Mouse (Mus musculus): ENCODE measurements around the gene N4bp3. TPM values are rescaled to one million over a fixed set of nuclear protein-coding genes. Genes with fewer than 3 reads are reported as not detected.
"Not testable (repeated sequence)": the region's sequence is repeated elsewhere in the genome, so short reads cannot be mapped to it uniquely, and the experiment has no call there.

Gene N4bp3
- polyA plus RNA-seq, 1 experiment: 19.9 TPM

- H3K27ac ChIP-seq (ENCODE audit: insufficient read depth, low read length): peak overlapping the region; percentile 75
- H3K4me3 ChIP-seq (ENCODE audit: low read depth, low read length): peak overlapping the region; percentile 50
- H3K36me3 ChIP-seq (ENCODE audit: control insufficient read depth, insufficient read depth, low read length, poor library complexity, severe bottlenecking): no peaks in the 10 kb centered on the region
- H3K27me3 ChIP-seq (ENCODE audit: control insufficient read depth, insufficient read depth, low read length, poor library complexity, severe bottlenecking): no peaks in the 10 kb centered on the region
- no peaks in the 10 kb centered on the region for H3K9me3 ChIP-seq (replicated peaks; ENCODE audit: control insufficient read depth, insufficient read depth, low read length, poor library complexity, severe bottlenecking)
- TF ChIP-seq EP300 (IDR thresholded peaks at IDR 0.05; ENCODE audit: insufficient read depth, low read depth, low read length) (0 out of 2 replicates have a peak, but pooled peaks have one; percentile 34), POLR2A (IDR thresholded peaks at IDR 0.05; ENCODE audit: insufficient read depth, low read length) (peak; percentile 84), CTCF (IDR thresholded peaks at IDR 0.05; ENCODE audit: low read depth, low read length) (no peak)
- H3K9ac ChIP-seq (ENCODE audit: low read depth, poor library complexity, severe bottlenecking): peak overlapping the region; percentile 48
- no peaks in the 10 kb centered on the region for H3K4me1 ChIP-seq (ENCODE audit: control insufficient read depth, insufficient read depth, low read length)
These were observed 35.0 kb downstream of the N4bp3 start for GRCm38 (mm10) chr11:51615601-51616000.

- H3K4me3 ChIP-seq (ENCODE audit: low read depth, low read length): peak overlapping the region; percentile 33; the same call in 1 of the 2 replicates
- no peak for TF ChIP-seq EP300 (IDR thresholded peaks at IDR 0.05; ENCODE audit: insufficient read depth, low read depth, low read length)
- no peak for TF ChIP-seq POLR2A (IDR thresholded peaks at IDR 0.05; ENCODE audit: insufficient read depth, low read length)
- no peak for TF ChIP-seq CTCF (IDR thresholded peaks at IDR 0.05; ENCODE audit: low read depth, low read length)
- no peaks in the 10 kb centered on the region for H3K9me3 ChIP-seq (replicated peaks; ENCODE audit: control insufficient read depth, insufficient read depth, low read length, poor library complexity, severe bottlenecking)
- H3K4me1 ChIP-seq (ENCODE audit: control insufficient read depth, insufficient read depth, low read length): no peaks in the 10 kb centered on the region
- H3K27ac ChIP-seq (ENCODE audit: insufficient read depth, low read length): peak overlapping the region; percentile 75
- H3K9ac ChIP-seq (ENCODE audit: low read depth, poor library complexity, severe bottlenecking): peak overlapping the region; percentile 48
- no peaks in the 10 kb centered on the region for H3K36me3 ChIP-seq (ENCODE audit: control insufficient read depth, insufficient read depth, low read length, poor library complexity, severe bottlenecking)
- H3K27me3 ChIP-seq (ENCODE audit: control insufficient read depth, insufficient read depth, low read length, poor library complexity, severe bottlenecking): no peaks in the 10 kb centered on the region
These were observed 35.5 kb downstream of the N4bp3 start for GRCm38 (mm10) chr11:51615129-51615528.

GRCm38 (mm10) chr11:51614256-51614655, 36.4 kb downstream of the N4bp3 start:
- H3K9me3 ChIP-seq (replicated peaks; ENCODE audit: control insufficient read depth, insufficient read depth, low read length, poor library complexity, severe bottlenecking): no peaks in the 10 kb centered on the region
- no peak overlapping the region for H3K4me3 ChIP-seq (ENCODE audit: low read depth, low read length)
- H3K4me1 ChIP-seq (ENCODE audit: control insufficient read depth, insufficient read depth, low read length): no peaks in the 10 kb centered on the region
- H3K27ac ChIP-seq (ENCODE audit: insufficient read depth, low read length): no peak overlapping the region; the same call in 1 of the 2 replicates
- no peaks in the 10 kb centered on the region for H3K27me3 ChIP-seq (ENCODE audit: control insufficient read depth, insufficient read depth, low read length, poor library complexity, severe bottlenecking)
- no peak for TF ChIP-seq EP300 (IDR thresholded peaks at IDR 0.05; ENCODE audit: insufficient read depth, low read depth, low read length)
- no peak for TF ChIP-seq POLR2A (IDR thresholded peaks at IDR 0.05; ENCODE audit: insufficient read depth, low read length)
- peak overlapping the region; percentile 48 for H3K9ac ChIP-seq (ENCODE audit: low read depth, poor library complexity, severe bottlenecking)
- H3K36me3 ChIP-seq (ENCODE audit: control insufficient read depth, insufficient read depth, low read length, poor library complexity, severe bottlenecking): no peaks in the 10 kb centered on the region

GRCm38 (mm10) chr11:51609940-51610339, 40.7 kb downstream of the N4bp3 start:
- H3K36me3 ChIP-seq (ENCODE audit: control insufficient read depth, insufficient read depth, low read length, poor library complexity, severe bottlenecking); H3K4me3 ChIP-seq (ENCODE audit: low read depth, low read length); H3K27me3 ChIP-seq (ENCODE audit: control insufficient read depth, insufficient read depth, low read length, poor library complexity, severe bottlenecking); H3K27ac ChIP-seq (ENCODE audit: insufficient read depth, low read length); H3K9ac ChIP-seq (ENCODE audit: low read depth, poor library complexity, severe bottlenecking); H3K4me1 ChIP-seq (ENCODE audit: control insufficient read depth, insufficient read depth, low read length); H3K9me3 ChIP-seq (replicated peaks; ENCODE audit: control insufficient read depth, insufficient read depth, low read length, poor library complexity, severe bottlenecking): not testable (repeated sequence)

- H3K36me3 ChIP-seq (ENCODE audit: control insufficient read depth, insufficient read depth, low read length, poor library complexity, severe bottlenecking): peaks cover 13% of the 10 kb centered on the region
- H3K9me3 ChIP-seq (replicated peaks; ENCODE audit: control insufficient read depth, insufficient read depth, low read length, poor library complexity, severe bottlenecking): no peaks in the 10 kb centered on the region
- H3K9ac ChIP-seq (ENCODE audit: low read depth, poor library complexity, severe bottlenecking): no peak overlapping the region
- no peaks in the 10 kb centered on the region for H3K27me3 ChIP-seq (ENCODE audit: control insufficient read depth, insufficient read depth, low read length, poor library complexity, severe bottlenecking)
- TF ChIP-seq EP300 (IDR thresholded peaks at IDR 0.05; ENCODE audit: insufficient read depth, low read depth, low read length) (no peak), POLR2A (IDR thresholded peaks at IDR 0.05; ENCODE audit: insufficient read depth, low read length) (no peak), CTCF (IDR thresholded peaks at IDR 0.05; ENCODE audit: low read depth, low read length) (no peak)
- H3K4me1 ChIP-seq (ENCODE audit: control insufficient read depth, insufficient read depth, low read length): no peaks in the 10 kb centered on the region
- H3K4me3 ChIP-seq (ENCODE audit: low read depth, low read length): no peak overlapping the region
- no peak overlapping the region for H3K27ac ChIP-seq (ENCODE audit: insufficient read depth, low read length)
These were observed 41.3 kb downstream of the N4bp3 start for GRCm38 (mm10) chr11:51609266-51609909.

- TF ChIP-seq POLR2A (IDR thresholded peaks at IDR 0.05; ENCODE audit: insufficient read depth, low read length) (no peak), EP300 (IDR thresholded peaks at IDR 0.05; ENCODE audit: insufficient read depth, low read depth, low read length) (no peak), CTCF (IDR thresholded peaks at IDR 0.05; ENCODE audit: low read depth, low read length) (no peak)
- H3K27me3 ChIP-seq (ENCODE audit: control insufficient read depth, insufficient read depth, low read length, poor library complexity, severe bottlenecking): no peaks in the 10 kb centered on the region
- H3K9me3 ChIP-seq (replicated peaks; ENCODE audit: control insufficient read depth, insufficient read depth, low read length, poor library complexity, severe bottlenecking): no peaks in the 10 kb centered on the region
- H3K36me3 ChIP-seq (ENCODE audit: control insufficient read depth, insufficient read depth, low read length, poor library complexity, severe bottlenecking): peaks cover 35% of the 10 kb centered on the region
- no peaks in the 10 kb centered on the region for H3K4me1 ChIP-seq (ENCODE audit: control insufficient read depth, insufficient read depth, low read length)
- H3K9ac ChIP-seq (ENCODE audit: low read depth, poor library complexity, severe bottlenecking): peak overlapping the region; percentile 92
- H3K4me3 ChIP-seq (ENCODE audit: low read depth, low read length): peak overlapping the region; percentile 79
- peak overlapping the region; percentile 74 for H3K27ac ChIP-seq (ENCODE audit: insufficient read depth, low read length)
These were observed 43.4 kb downstream of the N4bp3 start for GRCm38 (mm10) chr11:51607096-51607738.
